Mouse (Mus musculus): ENCODE measurements around the gene Rnf39. TPM values are rescaled to one million over a fixed set of nuclear protein-coding genes. Genes with fewer than 3 reads are reported as not detected.
A peak's percentile ranks its signal among the peaks of the same experiment; 100 is the strongest.

The Rnf39 gene
- total and polyA plus RNA-seq, 3 experiments, result 0.18 TPM; not detected in 2

GRCm38 (mm10) chr17:36943691-36944090, 973 bp downstream of the Rnf39 start:
- no peaks in the 10 kb centered on the region for H3K4me1 ChIP-seq (ENCODE audit: control insufficient read depth in 1 of 2, insufficient read depth in 2 of 2, low read length in 2 of 2)
- no peaks in the 10 kb centered on the region for H3K36me3 ChIP-seq (ENCODE audit: control insufficient read depth in 1 of 2, insufficient read depth in 2 of 2, low read length in 2 of 2)
- peaks cover 2% of the 10 kb centered on the region in 2 experiments for H3K27me3 ChIP-seq (ENCODE audit: control insufficient read depth in 1 of 2, insufficient read depth in 2 of 2, low read length in 2 of 2)
- DNase-seq (ENCODE audit: low read depth, low spot score), result no peak
- H3K9ac ChIP-seq (ENCODE audit: control insufficient read depth, low read depth, low read length, poor library complexity, severe bottlenecking), result no peak overlapping the region
- H3K9me3 ChIP-seq (replicated peaks; ENCODE audit: insufficient read depth, low read length), result no peaks in the 10 kb centered on the region
- TF ChIP-seq NELFE (IDR thresholded peaks at IDR 0.05; ENCODE audit: low read depth, low read length), result no peak
- H3K27ac ChIP-seq (ENCODE audit: control insufficient read depth, low read depth, low read length), result no peak overlapping the region
- H3K4me3 ChIP-seq (ENCODE audit: control insufficient read depth in 1 of 2, insufficient read depth in 1 of 2, low read depth in 2 of 2, low read length in 2 of 2), result no peak overlapping the region
- H3K79me2 ChIP-seq (ENCODE audit: control insufficient read depth, insufficient read depth, low read length, poor library complexity), result no peaks in the 10 kb centered on the region

DNA sequence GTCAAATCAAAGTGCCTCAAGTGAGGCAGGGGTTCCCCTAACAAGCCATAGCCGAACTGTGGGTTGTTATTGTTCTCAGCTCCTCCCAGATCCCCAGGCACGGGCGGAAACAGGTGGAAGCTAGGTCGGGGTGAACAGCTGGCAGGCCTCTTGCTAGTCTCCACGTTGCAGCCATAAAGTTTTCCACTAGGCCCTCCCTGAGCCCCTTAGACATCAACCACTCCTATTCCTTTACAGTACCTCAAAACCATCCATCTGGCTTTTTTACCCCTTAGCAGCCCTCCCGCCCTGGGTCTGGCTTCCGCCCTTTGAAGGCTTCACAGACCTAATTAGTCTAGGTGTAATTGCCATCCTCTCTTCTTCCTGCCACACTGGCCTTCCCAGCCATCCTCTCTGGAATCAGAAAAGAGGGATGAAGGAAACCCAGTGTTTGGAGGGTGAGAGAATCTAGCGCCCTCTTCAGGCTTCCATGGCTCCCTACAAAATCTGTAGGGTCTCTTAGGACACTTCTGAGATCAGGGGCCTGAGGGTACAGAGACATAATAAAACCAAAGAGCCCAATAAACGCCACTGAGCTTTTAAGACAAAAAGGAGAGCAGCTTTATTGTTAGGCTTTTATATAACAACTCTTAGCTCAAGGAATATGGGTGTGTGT, 1.5 kb downstream of the Rnf39 start:
- TF ChIP-seq MAZ (IDR thresholded peaks at IDR 0.05; ENCODE audit: low read depth, low read length) (no peak), ELF1 (IDR thresholded peaks at IDR 0.05; ENCODE audit: low read depth, low read length) (no peak), CTCF (IDR thresholded peaks at IDR 0.05 in 2 of 3, conservative IDR thresholded peaks at IDR 0.05 in 1 of 3; ENCODE audit: control insufficient read depth in 1 of 3, insufficient read depth in 1 of 3, low read depth in 2 of 3, low read length in 3 of 3, poor library complexity in 1 of 3, severe bottlenecking in 1 of 3) (peak; percentile 11 to 23 (median 16); a peak in 3 of 6 replicates)
- no peaks in the 10 kb centered on the region for H3K4me1 ChIP-seq (ENCODE audit: control insufficient read depth in 1 of 2, insufficient read depth in 2 of 2, low read length in 2 of 2)
- H3K4me3 ChIP-seq (ENCODE audit: control insufficient read depth in 1 of 2, insufficient read depth in 1 of 2, low read depth in 2 of 2, low read length in 2 of 2), result no peak overlapping the region
- no peak overlapping the region for H3K27ac ChIP-seq (ENCODE audit: control insufficient read depth, low read depth, low read length)
- H3K9me3 ChIP-seq (replicated peaks; ENCODE audit: insufficient read depth, low read length), result no peaks in the 10 kb centered on the region
- peaks cover 0 to 2% of the 10 kb centered on the region in 2 experiments; a peak in 2 of 4 replicates for H3K27me3 ChIP-seq (ENCODE audit: control insufficient read depth in 1 of 2, insufficient read depth in 2 of 2, low read length in 2 of 2)
- DNase-seq (ENCODE audit: low read depth, low spot score), result no peak
- H3K79me2 ChIP-seq (ENCODE audit: control insufficient read depth, insufficient read depth, low read length, poor library complexity), result no peaks in the 10 kb centered on the region
- no peaks in the 10 kb centered on the region for H3K36me3 ChIP-seq (ENCODE audit: control insufficient read depth in 1 of 2, insufficient read depth in 2 of 2, low read length in 2 of 2)
- H3K9ac ChIP-seq (ENCODE audit: control insufficient read depth, low read depth, low read length, poor library complexity, severe bottlenecking), result no peak overlapping the region

GRCm38 (mm10) chr17:36947051-36947819, 4.5 kb downstream of the Rnf39 start:
- TF ChIP-seq POLR2AphosphoS2 (IDR thresholded peaks at IDR 0.05; ENCODE audit: low read length) (peak; percentile 55; the same call in 1 of the 2 replicates), ZMIZ1 (IDR thresholded peaks at IDR 0.05; ENCODE audit: low read depth, low read length) (0 out of 2 replicates have a peak, but pooled peaks have one; percentile 48), ETS1 (IDR thresholded peaks at IDR 0.05; ENCODE audit: low read depth, low read length) (no peak)
- H3K36me3 ChIP-seq (ENCODE audit: control insufficient read depth in 1 of 2, insufficient read depth in 2 of 2, low read length in 2 of 2), result peaks cover 0 to 9% of the 10 kb centered on the region in 2 experiments; a peak in 2 of 4 replicates
- H3K79me2 ChIP-seq (ENCODE audit: control insufficient read depth, insufficient read depth, low read length, poor library complexity), result peaks cover 15% of the 10 kb centered on the region
- H3K27ac ChIP-seq (ENCODE audit: control insufficient read depth, low read depth, low read length), result no peak overlapping the region
- no peaks in the 10 kb centered on the region for H3K27me3 ChIP-seq (ENCODE audit: control insufficient read depth in 1 of 2, insufficient read depth in 2 of 2, low read length in 2 of 2)
- H3K9ac ChIP-seq (ENCODE audit: control insufficient read depth, low read depth, low read length, poor library complexity, severe bottlenecking), result no peak overlapping the region
- H3K9me3 ChIP-seq (replicated peaks; ENCODE audit: insufficient read depth, low read length), result no peaks in the 10 kb centered on the region
- H3K4me3 ChIP-seq (ENCODE audit: control insufficient read depth in 1 of 2, insufficient read depth in 1 of 2, low read depth in 2 of 2, low read length in 2 of 2), result no peak overlapping the region
- H3K4me1 ChIP-seq (ENCODE audit: control insufficient read depth in 1 of 2, insufficient read depth in 2 of 2, low read length in 2 of 2), result no peaks in the 10 kb centered on the region
- no peak for DNase-seq (ENCODE audit: low read depth, low spot score)

Measured in MEL (cell line).